Mouse (Mus musculus) midbrain, postnatal 0 days (tissue): ENCODE results near the gene Cacng1. TPM values are rescaled to one million over a fixed set of nuclear protein-coding genes. Genes with fewer than 3 reads are reported as not detected.
A peak's percentile ranks its signal among the peaks of the same experiment; 100 is the strongest.

Experiments used
- ATAC-seq: fragments of 200-750 bp; cut with Nextera tagmentation; 2 replicates; pipeline ENCODE4 v1.8.0; 2017; ENCODE audit warnings: moderate number of reproducible peaks, mild to moderate bottlenecking, moderate TSS enrichment, moderate library complexity; ENCODE audit not compliant: low FRiP score
- DNase-seq: peaks from one replicate; pipeline ENCODE4 v3.0.0-alpha.2; 2015; ENCODE audit warnings: low spot score
- H3K27ac ChIP-seq: fragments of 300-500 bp; sonication (generic); 2 replicates; pipeline ENCODE4 v1.5.1; 2014; ENCODE audit warnings: low read depth, mild to moderate bottlenecking, low read length, mixed read lengths
- H3K27me3 ChIP-seq: fragments of 300-500 bp; sonication (generic); 2 replicates; pipeline ENCODE4 v1.6.1; 2014; ENCODE audit warnings: low read length, control low read depth, mixed read lengths; ENCODE audit not compliant: insufficient read depth
- H3K36me3 ChIP-seq: fragments of 300-500 bp; sonication (generic); 2 replicates; pipeline ENCODE4 v1.6.1; 2014; ENCODE audit warnings: low read length, control low read depth, mixed read lengths; ENCODE audit not compliant: insufficient read depth
- H3K4me1 ChIP-seq: fragments of 300-500 bp; sonication (generic); 2 replicates; pipeline ENCODE4 v1.6.1; 2014; ENCODE audit warnings: mild to moderate bottlenecking, control low read depth, antibody characterized with exemption, low read length, mixed read lengths; ENCODE audit not compliant: insufficient read depth
- H3K4me2 ChIP-seq: fragments of 300-500 bp; sonication (generic); 2 replicates; pipeline ENCODE4 v1.6.1; 2014; ENCODE audit warnings: low read depth, mild to moderate bottlenecking, low read length, mixed read lengths; ENCODE audit not compliant: poor library complexity, severe bottlenecking
- H3K4me3 ChIP-seq: fragments of 300-500 bp; sonication (generic); 2 replicates; pipeline ENCODE4 v1.5.1; 2014; ENCODE audit warnings: low read depth, mild to moderate bottlenecking, low read length, moderate library complexity
- H3K9ac ChIP-seq: fragments of 300-500 bp; sonication (generic); replicated peaks from 2 replicates; pipeline ENCODE4 v1.6.1; 2014; ENCODE audit warnings: mild to moderate bottlenecking, low read length, moderate library complexity, mixed read lengths; ENCODE audit not compliant: poor library complexity, severe bottlenecking
- H3K9me3 ChIP-seq: fragments of 300-500 bp; sonication (generic); 2 replicates; pipeline ENCODE4 v1.6.1; 2016; ENCODE audit warnings: low read length, control low read depth
- CTCF ChIP-seq: IDR thresholded peaks from 2 replicates; pipeline ENCODE4 v1.5.1; 2016; ENCODE audit warnings: antibody characterized with exemption, mild to moderate bottlenecking
- WGBS: fragments of 180-500 bp; shearing (Covaris S2); extraction: QIAGEN DNeasy Blood & Tissue Kit; methylation state at CpG from one replicate; pipeline ENCODE4 v1.1.7; 2014; 5-methylcytosine and 5-hydroxymethylcytosine counted together
- polyA plus RNA-seq: library from polyadenylated mRNA; unstranded; fragments of >200 nt; fragmentation: Nextera tagmentation; extraction: Ambion mirVana; gene quantifications from 2 replicates; pipeline ENCODE4 v1.2.1, GENCODE M21; 2015
- total RNA-seq: library from RNA; depleted of rRNA; stranded (reverse); fragments of >200 nt; gene quantifications from 2 replicates; pipeline ENCODE4 v1.2.3, GENCODE M21; 2014

Gene Cacng1
- total and polyA plus RNA-seq, 2 experiments from 2014 or later: 1.2 to 1.8 TPM

DNA sequence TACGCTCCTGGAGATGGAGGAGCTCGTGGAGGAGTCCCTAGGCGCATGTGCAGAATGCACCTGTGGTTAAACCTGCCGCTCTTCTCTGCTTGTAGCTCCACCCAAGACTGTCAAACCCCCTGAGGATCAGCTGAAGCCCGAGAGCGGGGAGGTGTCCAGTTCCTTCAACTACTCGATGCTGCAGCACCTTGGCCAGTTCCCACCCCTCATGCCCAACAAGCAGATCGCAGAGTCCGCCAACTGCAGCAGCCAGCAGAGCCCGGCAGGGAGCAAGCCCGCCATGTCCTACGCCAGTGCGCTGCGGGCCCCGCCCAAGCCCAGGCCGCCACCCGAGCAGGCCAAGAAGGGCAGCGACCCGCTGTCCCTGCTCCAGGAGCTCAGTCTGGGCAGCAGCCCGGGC, 30.0 kb downstream of the Cacng1 start:
- Histone ChIP-seq H3K4me3 (no peak overlapping the region), H3K4me1 (peaks cover 6% of the 10 kb centered on the region; the same call in 1 of the 2 replicates), H3K36me3 (peaks cover 7% of the 10 kb centered on the region), H3K9me3 (no peaks in the 10 kb centered on the region), H3K4me2 (no peak overlapping the region), H3K27me3 (no peaks in the 10 kb centered on the region), H3K9ac (no peak overlapping the region), H3K27ac (no peak overlapping the region)
- ATAC-seq: no peak
- no peak for DNase-seq
- TF ChIP-seq CTCF: no peak
- WGBS: 88% methylated on average over 20 of the region's 20 CpGs

DNA sequence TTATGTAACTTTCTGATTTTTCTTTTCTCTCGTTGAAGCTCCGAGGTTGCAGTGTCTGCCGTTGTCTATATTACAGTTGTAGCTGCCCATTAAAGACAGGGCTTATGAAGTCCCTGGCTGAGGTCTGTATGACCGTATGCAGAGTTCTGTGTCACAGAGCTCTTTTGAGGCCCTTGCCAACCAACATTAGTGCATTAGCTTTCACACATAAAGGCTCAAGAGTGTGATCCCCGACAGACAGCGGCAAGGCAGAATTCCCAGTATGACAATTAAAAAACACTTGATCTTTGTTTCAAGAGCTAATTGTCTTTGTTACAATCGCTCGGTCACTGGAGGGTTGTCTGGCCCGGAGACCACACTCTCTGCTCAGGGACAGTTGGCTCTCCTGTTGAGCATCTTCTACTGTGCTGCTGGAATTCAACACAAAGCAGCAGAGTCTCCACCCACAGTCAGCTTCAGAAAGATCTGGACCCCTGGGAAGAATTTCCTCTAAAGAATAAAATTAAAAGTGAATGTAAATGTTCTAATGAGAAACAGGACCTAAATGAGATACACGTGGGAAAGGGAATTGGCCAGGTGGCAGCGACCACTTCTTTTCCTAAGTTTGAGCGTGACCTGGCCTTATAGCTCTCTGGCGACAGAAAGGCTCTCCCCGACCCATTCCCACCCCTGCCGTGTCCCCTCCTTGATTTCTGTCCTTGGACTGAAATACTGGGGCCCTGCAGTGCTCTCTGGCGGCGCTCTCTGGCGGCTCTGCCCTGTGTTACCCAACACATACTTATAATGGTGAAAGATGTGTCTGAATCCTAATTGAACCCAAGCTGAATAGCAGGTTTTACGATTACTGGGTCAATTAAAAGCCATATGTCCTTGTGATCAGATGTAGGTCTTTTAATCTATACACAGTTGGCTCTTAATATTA, 32.5 kb downstream of the Cacng1 start:
- DNase-seq (peak; percentile 47), ATAC-seq (no peak)
- no peak overlapping the region for H3K9ac ChIP-seq
- peak; percentile 49 for TF ChIP-seq CTCF
- H3K4me3 ChIP-seq: no peak overlapping the region
- H3K36me3 ChIP-seq: peaks cover 7% of the 10 kb centered on the region
- no peak overlapping the region for H3K27ac ChIP-seq
- peaks cover 6% of the 10 kb centered on the region; the same call in 1 of the 2 replicates for H3K4me1 ChIP-seq
- H3K27me3 ChIP-seq: no peaks in the 10 kb centered on the region
- 49% methylated on average over 19 of the region's 19 CpGs for WGBS
- no peak overlapping the region for H3K4me2 ChIP-seq
- H3K9me3 ChIP-seq: no peaks in the 10 kb centered on the region

DNA sequence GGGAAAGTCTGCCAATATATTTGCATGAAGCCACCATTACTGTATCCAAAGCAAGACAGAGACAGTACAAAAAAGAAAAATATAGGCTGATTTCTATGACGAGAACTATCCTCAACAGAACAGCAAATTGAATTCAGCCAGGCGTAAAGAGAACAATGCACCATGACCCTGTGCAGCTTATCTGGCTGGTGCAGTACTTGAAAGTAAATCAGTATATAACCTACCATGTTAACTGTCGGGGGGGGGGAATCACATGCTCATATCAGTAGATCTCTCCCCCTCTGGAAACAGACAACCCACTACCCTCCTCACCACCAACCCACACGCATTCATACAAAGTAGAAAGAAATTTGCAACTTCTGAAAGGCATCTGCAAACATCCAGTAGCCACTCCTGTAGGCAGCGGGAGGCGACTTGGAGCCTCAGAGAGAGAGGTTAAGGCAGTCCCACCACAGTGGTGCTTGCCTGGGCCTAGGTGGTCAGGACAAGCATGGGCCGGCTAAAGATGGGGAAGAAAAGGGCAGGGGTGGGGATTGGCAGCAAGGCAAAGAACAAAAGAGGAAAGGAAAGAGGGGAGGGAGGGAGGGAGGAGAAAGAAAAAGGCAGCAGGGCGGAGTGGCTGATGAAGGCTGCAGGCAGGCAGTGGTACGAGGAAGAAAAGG, 33.5 kb downstream of the Cacng1 start:
- Histone ChIP-seq H3K4me2 (no peak overlapping the region), H3K4me1 (peaks cover 6% of the 10 kb centered on the region; the same call in 1 of the 2 replicates), H3K27me3 (no peaks in the 10 kb centered on the region), H3K9ac (no peak overlapping the region), H3K36me3 (peaks cover 7% of the 10 kb centered on the region), H3K9me3 (no peaks in the 10 kb centered on the region), H3K4me3 (no peak overlapping the region), H3K27ac (0 out of 2 replicates have a peak overlapping the region, but pooled peaks have one; percentile 7)
- ATAC-seq: no peak
- no peak for DNase-seq
- 31% methylated on average over 9 of the region's 9 CpGs for WGBS
- TF ChIP-seq CTCF: no peak

DNA sequence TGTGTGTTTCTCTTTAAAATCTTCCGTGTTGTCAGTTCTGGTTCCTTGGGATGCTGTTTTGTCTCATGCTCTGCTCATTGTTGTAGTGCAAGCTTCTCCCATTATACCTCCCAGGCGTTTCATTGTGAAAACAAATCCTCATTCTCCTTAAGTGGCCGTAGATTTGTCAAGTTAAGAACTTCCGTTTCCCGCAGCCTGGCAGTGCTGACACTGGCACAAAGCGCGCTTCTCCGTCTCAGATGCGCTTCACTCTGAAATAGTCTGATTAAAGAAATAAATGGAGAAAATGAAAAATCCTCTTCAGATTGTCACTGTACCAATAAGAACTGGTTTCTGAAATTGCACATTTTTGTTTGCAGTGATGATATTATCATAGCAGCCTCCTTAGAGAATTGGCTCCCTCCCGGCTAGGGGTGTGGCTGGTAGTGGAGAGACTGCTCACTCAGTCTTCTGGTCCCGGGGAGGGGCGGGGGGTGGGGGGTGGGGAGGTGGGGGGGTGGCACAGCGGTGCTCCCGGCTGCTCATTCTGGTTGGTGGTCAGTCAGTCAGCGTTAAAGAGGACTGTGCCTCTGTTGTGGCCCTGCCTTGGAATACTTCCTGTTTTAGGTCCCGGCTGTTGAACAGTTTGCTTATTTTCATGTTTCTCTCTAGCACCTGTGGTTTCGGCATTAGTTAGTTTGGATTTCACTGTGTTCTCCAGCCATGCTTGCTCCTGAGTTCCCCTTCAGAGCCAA, 39.9 kb downstream of the Cacng1 start:
- no peaks in the 10 kb centered on the region for H3K27me3 ChIP-seq
- no peak for TF ChIP-seq CTCF
- WGBS: 21% methylated on average over 17 of the region's 17 CpGs
- H3K4me3 ChIP-seq: peak overlapping the region; percentile 1; the same call in 1 of the 2 replicates
- peak overlapping the region; percentile 23 for H3K4me2 ChIP-seq
- H3K9ac ChIP-seq: 0 out of 2 replicates have a peak overlapping the region, but pooled peaks have one; percentile 8
- DNase-seq: peak; percentile 41
- peaks cover 6% of the 10 kb centered on the region; the same call in 1 of the 2 replicates for H3K36me3 ChIP-seq
- no peaks in the 10 kb centered on the region; the same call in 1 of the 2 replicates for H3K4me1 ChIP-seq
- H3K27ac ChIP-seq: no peak overlapping the region
- no peaks in the 10 kb centered on the region for H3K9me3 ChIP-seq
- no peak for ATAC-seq

DNA sequence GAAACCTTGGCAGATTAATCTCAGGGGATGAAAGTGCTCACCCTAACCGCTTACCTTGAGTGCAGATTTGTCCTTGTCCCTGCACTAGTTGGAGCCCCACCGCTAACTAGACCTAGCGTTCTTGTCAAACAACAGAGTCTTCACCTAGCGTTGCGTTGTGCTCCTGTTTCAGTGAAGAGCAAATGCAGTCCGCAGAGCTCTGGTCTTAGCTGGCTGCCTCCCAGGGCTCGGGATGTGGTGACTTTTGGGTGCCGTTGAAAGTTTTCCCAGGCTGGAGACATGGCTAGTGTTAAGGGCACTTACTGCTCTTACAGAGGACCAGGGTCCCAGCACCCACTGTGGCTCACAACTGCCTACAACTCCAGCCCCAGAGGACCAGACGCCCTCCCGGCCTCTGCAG, 41.1 kb downstream of the Cacng1 start:
- Histone ChIP-seq H3K4me2 (no peak overlapping the region), H3K4me3 (no peak overlapping the region), H3K27ac (no peak overlapping the region), H3K9ac (no peak overlapping the region), H3K27me3 (no peaks in the 10 kb centered on the region), H3K9me3 (no peaks in the 10 kb centered on the region), H3K36me3 (peaks cover 16% of the 10 kb centered on the region), H3K4me1 (no peaks in the 10 kb centered on the region; the same call in 1 of the 2 replicates)
- DNase-seq (no peak), ATAC-seq (no peak)
- WGBS: 80% methylated on average over 10 of the region's 10 CpGs
- no peak for TF ChIP-seq CTCF
